Mouse (Mus musculus): ENCODE data around the gene Ascc1.

Gene Ascc1

GRCm38 (mm10) chr10:60077736-60078560 lies 75.3 kb downstream of the Ascc1 start:
- DNase-seq (ENCODE audit: inconsistent ontology term), result no peak

- peak; percentile 52 for DNase-seq (ENCODE audit: inconsistent ontology term)
These were observed 75.9 kb downstream of the Ascc1 start for GRCm38 (mm10) chr10:60078561-60078917.

DNA sequence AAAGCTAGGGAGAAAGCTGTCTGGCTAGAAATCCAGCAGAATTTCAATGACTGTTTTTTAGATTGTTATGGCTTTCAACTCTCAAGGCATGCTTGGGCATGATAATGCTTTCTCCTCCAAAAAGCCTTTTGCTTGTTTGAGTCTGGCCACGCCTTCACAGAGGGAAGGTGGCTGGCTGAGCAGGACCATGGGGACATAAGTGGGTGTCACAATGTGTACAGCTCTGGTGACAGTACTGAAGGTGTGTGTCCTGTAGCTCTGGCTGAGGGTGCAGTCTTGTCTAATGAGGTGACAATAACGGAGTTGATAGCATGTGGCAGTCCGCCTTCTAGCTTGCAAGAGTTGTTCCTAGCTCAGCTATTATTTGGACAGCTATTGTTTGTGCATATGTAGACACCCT lies 77.6 kb downstream of the Ascc1 start:
- no peak for DNase-seq (ENCODE audit: inconsistent ontology term)

DNA sequence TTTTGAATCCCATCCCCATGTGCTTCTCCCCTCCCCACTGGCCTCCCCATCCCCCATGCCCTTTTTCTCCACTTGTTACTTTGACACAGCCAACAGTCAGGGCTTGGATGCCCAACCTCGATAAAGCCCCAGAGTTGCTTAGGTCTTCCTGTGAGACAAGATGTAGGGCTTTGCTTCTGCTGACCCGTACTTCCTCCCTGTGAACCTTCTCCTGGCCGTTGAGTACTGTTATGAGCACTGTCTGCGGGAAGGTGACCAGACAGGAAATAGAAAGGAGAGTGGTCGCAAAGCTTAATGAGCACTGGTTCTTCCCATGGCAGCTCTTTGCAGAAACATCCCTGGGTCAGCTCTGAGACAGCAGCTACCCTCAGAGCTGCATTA lies 78.0 kb downstream of the Ascc1 start:
- DNase-seq (ENCODE audit: inconsistent ontology term), result no peak

GRCm38 (mm10) chr10:60080982-60081825 lies 78.6 kb downstream of the Ascc1 start:
- DNase-seq (ENCODE audit: inconsistent ontology term), result no peak

GRCm38 (mm10) chr10:60081905-60082304 lies 79.3 kb downstream of the Ascc1 start:
- DNase-seq (ENCODE audit: inconsistent ontology term), result no peak

DNA sequence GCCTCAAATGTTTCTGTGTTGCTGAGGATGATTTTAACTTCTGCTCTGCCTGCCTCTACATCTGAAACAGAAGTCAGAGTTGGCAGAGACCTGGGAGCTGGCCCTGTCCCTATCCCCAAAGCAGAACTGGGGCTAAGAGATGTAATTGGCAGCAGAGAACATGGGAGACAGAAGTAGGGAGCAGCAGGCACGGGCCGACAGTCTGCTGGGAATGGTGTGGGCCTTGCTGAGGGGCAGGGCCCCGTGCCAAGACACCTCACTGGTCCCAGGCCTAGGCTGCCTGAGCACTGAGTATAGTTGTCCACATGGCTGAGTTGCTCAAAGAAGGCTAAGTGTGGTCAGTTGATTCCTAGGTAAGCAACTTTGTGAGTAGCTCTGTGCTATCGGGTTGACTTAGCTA lies 81.5 kb downstream of the Ascc1 start:
- DNase-seq (ENCODE audit: inconsistent ontology term), result no peak

GRCm38 (mm10) chr10:60092311-60092710 lies 89.7 kb downstream of the Ascc1 start:
- no peak for DNase-seq (ENCODE audit: inconsistent ontology term)

DNA sequence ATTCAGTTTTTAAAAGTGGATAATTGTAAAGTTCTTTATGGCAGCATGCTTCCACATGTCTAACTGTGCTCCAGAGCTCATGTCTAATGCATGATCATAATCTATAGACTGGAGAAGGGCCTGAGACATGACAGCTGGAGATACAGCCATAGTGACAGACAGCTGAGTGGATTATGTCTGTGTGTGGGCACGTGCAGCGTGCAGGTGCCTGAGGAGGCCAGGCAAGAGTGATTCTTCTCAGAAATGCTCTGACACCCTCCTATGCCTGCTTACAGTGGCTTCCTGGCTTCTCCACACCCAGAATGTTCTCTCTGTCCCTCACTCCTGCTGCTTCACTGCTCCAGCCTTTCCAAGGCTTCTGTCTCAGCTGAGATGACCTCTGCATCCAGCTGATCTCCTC lies 91.1 kb downstream of the Ascc1 start:
- DNase-seq (ENCODE audit: inconsistent ontology term), result no peak

DNA sequence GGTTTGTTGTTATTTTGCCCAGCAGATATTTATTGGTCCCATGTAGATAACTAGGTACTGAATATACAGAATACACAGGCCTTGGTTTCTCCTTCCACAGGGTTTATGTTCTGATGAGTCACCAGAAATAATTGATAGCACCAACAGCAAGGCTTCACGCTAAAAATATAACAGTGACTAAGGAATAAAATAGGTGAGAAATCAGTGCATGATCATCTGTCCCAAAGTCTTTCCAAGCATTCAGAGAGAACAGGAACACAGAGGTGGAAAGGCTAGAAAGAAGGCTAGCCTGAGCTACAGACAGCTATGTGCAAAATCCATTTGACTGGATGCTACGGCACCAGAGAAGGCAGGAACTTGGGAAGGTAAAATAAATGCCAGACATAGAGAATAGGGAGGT lies 93.0 kb downstream of the Ascc1 start:
- no peak for DNase-seq (ENCODE audit: inconsistent ontology term)

DNA sequence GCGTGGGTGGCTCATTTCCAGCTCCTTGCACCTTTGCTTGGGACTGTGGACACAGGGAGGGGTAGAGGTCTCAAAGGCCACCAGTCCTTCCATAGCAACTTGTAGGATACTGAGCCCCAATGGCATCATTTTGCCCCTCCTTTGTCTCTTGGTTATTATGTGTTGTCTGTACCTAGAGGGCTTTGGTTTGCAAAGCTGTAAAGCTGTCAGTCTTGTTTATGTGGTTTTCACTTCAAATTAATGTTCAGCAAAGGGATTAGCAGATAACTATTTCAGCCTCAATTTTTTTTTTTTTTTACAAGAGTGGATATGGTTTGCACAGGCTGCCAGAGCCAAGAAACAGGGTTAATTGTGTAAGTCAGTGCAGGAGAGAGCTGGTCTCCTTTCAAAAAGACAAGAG lies 93.7 kb downstream of the Ascc1 start:
- no peak for DNase-seq (ENCODE audit: inconsistent ontology term)

- DNase-seq (ENCODE audit: inconsistent ontology term), result no peak
These were observed 94.5 kb downstream of the Ascc1 start for GRCm38 (mm10) chr10:60097146-60097545.

GRCm38 (mm10) chr10:60097774-60098173 lies 95.2 kb downstream of the Ascc1 start:
- no peak for DNase-seq (ENCODE audit: inconsistent ontology term)

DNA sequence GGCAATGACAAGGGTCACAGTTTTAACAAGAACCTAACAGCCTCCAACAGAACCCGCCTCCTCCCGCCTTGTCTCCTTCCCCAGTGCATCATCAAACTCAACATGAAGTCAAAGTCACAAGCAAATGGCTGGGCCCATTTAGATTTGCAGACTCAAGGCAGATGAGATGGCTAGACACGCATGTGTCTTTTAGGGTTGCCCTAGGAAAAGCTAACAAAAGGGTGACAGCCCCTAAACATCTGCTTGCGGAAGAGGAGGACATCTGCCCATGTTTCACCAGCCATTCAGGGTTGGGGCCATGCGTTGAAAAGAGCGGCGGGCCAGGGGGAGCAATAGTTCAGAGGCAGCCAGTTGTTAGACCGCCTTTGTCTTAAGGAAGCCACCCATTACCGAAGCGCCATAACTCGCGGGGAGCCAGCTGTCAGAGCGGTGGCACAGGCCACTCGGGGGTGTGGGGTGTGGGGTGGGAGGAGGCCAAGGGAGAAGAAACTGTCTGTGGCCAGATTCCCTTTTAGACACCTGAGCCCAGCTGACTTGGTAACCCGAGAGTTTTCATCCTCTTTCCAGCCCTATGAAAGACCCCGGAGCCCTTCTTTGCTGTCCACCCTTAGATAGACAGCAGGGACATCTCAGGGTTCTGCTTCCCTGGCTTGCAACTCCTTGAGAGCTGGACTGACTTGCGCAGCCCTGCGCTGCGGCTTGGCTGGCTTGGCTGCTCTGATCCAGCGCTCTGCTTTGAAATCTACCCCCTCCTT lies 103.0 kb downstream of the Ascc1 start:
- no peak for DNase-seq (ENCODE audit: inconsistent ontology term)

- no peak for DNase-seq (ENCODE audit: inconsistent ontology term)
These were observed 103.5 kb downstream of the Ascc1 start, which contains the start of gene Spock2 for GRCm38 (mm10) chr10:60106146-60106530. Gene Spock2, plus strand, starts transcription at chr10:60106219.

- DNase-seq (ENCODE audit: inconsistent ontology term), result peak; percentile 44
These were observed 104.1 kb downstream of the Ascc1 start for GRCm38 (mm10) chr10:60106531-60107186.

DNA sequence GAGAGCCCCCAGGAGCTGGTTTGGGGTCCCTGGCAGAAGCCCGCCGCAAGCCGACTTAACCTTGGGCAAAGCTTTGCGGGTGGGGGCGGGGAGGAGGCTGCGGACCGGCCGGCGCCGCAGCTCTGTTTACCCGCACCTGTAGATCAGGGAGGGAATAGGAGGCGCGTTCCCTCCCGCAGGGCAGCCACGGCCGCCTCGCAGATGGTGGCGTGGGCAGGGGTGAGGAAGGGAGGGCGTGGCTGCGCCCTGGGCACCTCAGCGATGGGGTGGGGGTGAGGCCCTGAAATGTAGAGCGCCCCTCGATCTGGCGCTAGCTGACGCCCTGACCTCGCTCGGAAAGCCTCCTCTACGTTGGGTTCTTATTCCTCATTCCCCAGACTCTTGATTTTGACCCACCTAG lies 104.8 kb downstream of the Ascc1 start:
- no peak for DNase-seq (ENCODE audit: inconsistent ontology term)

DNA sequence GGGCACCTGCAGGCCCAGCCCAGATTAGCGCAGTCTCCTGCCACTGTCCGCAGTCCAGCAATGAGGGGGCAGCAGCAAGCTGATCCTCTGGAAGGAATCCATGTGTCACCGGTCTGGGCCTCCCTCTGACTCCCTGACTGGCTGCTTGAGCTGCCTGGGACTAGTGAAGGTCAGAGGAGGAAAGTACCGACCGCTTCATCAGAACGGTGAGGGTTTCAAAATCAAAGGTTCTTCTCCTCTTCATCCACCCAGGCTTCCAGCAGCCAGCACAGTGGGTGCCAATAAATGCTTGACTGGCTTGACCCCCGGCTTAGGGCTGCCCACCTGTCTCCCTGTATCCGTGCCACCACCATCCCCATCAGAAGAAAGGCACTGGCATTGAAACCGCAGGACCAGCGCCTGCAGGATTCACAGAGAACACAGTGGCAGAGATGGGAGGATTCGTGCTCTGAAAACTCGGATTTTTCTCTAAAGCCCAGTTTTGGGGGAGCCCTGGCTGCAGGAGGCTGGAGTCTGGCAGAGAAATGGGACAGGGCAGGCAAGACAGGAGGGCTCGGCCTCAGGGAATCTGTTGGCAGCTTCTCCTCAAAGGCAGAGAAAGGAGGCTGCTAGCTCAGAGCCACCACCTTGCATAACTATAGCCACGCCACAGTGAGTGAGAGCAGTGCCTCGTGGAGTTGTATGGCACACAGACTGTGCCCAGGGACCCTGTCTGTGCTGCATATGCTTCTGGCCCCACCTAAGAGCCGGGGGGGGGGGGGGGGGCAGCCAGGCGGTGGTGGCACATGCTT lies 105.9 kb downstream of the Ascc1 start:
- no peak for DNase-seq (ENCODE audit: inconsistent ontology term)

GRCm38 (mm10) chr10:60109336-60109735 lies 106.7 kb downstream of the Ascc1 start:
- no peak for DNase-seq (ENCODE audit: inconsistent ontology term)

- no peak for DNase-seq (ENCODE audit: inconsistent ontology term)
These were observed 107.4 kb downstream of the Ascc1 start for GRCm38 (mm10) chr10:60109989-60110388.

- no peak for DNase-seq (ENCODE audit: inconsistent ontology term)
These were observed 108.4 kb downstream of the Ascc1 start for GRCm38 (mm10) chr10:60110908-60111475.

Data from Muller cell, postnatal 12 days (primary cell).